Mouse (Mus musculus) forebrain, embryonic 14.5 days (tissue): ENCODE measurements around the gene Ubr4. TPM values are rescaled to one million over a fixed set of nuclear protein-coding genes. Genes with fewer than 3 reads are reported as not detected.
A peak's percentile ranks its signal among the peaks of the same experiment; 100 is the strongest.

Experiments
- ATAC-seq: fragments of 200-750 bp; cut with Nextera tagmentation; 2 replicates; pipeline ENCODE4 v1.8.0; 2017; ENCODE audit warnings: mild to moderate bottlenecking, moderate library complexity
- DNase-seq: peaks from one replicate; pipeline ENCODE4 v3.0.0-alpha.2; 2015; ENCODE audit warnings: low spot score
- H3K27ac ChIP-seq: fragments of 300-500 bp; sonication (generic); 2 replicates; pipeline ENCODE4 v1.5.1; 2014; ENCODE audit warnings: low read depth, mild to moderate bottlenecking, control low read depth, low read length, moderate library complexity
- H3K27me3 ChIP-seq: fragments of 300-500 bp; sonication (generic); replicated peaks from 2 replicates; pipeline ENCODE4 v1.6.1; 2014; ENCODE audit warnings: low read length, control low read depth, mixed read lengths; ENCODE audit not compliant: control insufficient read depth, insufficient read depth
- H3K36me3 ChIP-seq: fragments of 300-500 bp; sonication (generic); 2 replicates; pipeline ENCODE4 v1.6.1; 2014; ENCODE audit warnings: low read length, control low read depth; ENCODE audit not compliant: control insufficient read depth, insufficient read depth
- H3K4me1 ChIP-seq: fragments of 300-500 bp; sonication (generic); 2 replicates; pipeline ENCODE4 v1.6.1; 2014; ENCODE audit warnings: antibody characterized with exemption, low read length, control low read depth; ENCODE audit not compliant: control insufficient read depth, insufficient read depth
- H3K4me2 ChIP-seq: fragments of 300-500 bp; sonication (generic); 2 replicates; pipeline ENCODE4 v1.6.1; 2014; ENCODE audit warnings: mild to moderate bottlenecking, control low read depth, low read length
- H3K4me3 ChIP-seq: fragments of 300-500 bp; sonication (generic); 2 replicates; pipeline ENCODE4 v1.5.1; 2014; ENCODE audit warnings: low read depth, low read length, control low read depth
- H3K9ac ChIP-seq: fragments of 300-500 bp; sonication (generic); 2 replicates; pipeline ENCODE4 v1.6.1; 2014; ENCODE audit warnings: mild to moderate bottlenecking, low read length, control low read depth, moderate library complexity
- H3K9me3 ChIP-seq: fragments of 300-500 bp; sonication (generic); replicated peaks from 2 replicates; pipeline ENCODE4 v1.6.1; 2016; ENCODE audit warnings: low read length, control low read depth, mixed read lengths; ENCODE audit not compliant: control insufficient read depth
- WGBS: fragments of 180-500 bp; shearing (Covaris S2); extraction: QIAGEN DNeasy Blood & Tissue Kit; methylation state at CpG from one replicate; pipeline ENCODE4 v1.1.7; 2014; 5-methylcytosine and 5-hydroxymethylcytosine counted together
- polyA plus RNA-seq: library from polyadenylated mRNA; unstranded; fragments of >200 nt; fragmentation: Nextera tagmentation; extraction: Ambion mirVana; gene quantifications from 2 replicates; pipeline ENCODE4 v1.2.1, GENCODE M21; 2014

Gene Ubr4
- 51.3 and 71.4 TPM in 2 replicates for polyA plus RNA-seq

DNA sequence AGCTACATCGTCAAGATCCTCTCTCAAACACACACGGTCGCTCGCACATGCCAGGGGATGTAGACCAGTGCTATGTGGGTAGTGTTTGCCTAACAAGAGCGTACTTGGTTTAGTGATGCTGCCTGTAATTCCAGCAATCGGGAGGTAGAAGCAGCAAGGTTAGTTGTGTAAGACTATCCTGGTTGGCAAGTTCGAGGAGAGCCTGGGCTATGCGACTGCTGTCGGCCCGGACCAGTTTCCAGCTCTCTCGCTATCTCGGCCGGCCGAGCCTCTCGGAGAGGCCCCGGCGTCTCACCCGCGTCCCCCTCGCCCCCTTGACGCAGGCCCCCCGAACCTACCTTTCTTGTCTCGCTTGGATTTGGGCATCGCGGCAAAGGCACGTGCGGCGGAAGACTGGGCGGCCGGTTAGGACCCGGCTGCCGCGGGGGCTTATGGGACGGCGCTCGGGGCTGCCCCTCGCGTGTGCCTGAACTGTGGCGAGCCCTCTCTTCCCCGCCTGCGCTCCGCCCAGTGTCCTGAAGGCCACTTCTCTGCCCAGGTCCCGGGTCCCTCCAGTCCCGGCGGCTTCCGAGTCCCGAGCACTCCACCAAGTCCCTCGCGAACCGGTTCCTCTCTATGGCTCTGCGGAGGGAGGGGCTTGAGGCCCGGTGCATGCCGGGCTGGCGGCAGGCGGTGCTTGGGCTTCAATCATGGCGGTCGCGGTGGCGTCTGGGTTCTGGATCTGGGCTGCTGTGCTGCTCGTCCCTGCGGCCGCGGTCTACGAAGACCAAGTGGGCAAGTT lies at the start of gene Ubr4, which contains the start of the genes Mrto4 and Emc1:
Gene Ubr4 (plus strand): TSS at position 679 of the 781 bp plus-strand sequence.
Gene Mrto4 (minus strand): TSS at position 646 of the 781 bp plus-strand sequence.
Gene Emc1 (plus strand): TSS at position 657 of the 781 bp plus-strand sequence.
- DNase-seq = peak; percentile 91
- H3K27ac ChIP-seq = peak within 1 kb of the TSS; percentile 95
- H3K36me3 ChIP-seq = peaks cover 47% of the 10 kb centered on the region
- H3K9me3 ChIP-seq = no peaks in the 10 kb centered on the region
- peak; percentile 99 for ATAC-seq
- no peaks in the 10 kb centered on the region for H3K27me3 ChIP-seq
- peak within 1 kb of the TSS; percentile 98 for H3K4me2 ChIP-seq
- H3K4me1 ChIP-seq = peaks cover 10% of the 10 kb centered on the region
- peak within 1 kb of the TSS; percentile 83 for H3K4me3 ChIP-seq
- WGBS = under 1% methylated on average over 60 of the region's 64 CpGs
- H3K9ac ChIP-seq = peak within 1 kb of the TSS; percentile 87

DNA sequence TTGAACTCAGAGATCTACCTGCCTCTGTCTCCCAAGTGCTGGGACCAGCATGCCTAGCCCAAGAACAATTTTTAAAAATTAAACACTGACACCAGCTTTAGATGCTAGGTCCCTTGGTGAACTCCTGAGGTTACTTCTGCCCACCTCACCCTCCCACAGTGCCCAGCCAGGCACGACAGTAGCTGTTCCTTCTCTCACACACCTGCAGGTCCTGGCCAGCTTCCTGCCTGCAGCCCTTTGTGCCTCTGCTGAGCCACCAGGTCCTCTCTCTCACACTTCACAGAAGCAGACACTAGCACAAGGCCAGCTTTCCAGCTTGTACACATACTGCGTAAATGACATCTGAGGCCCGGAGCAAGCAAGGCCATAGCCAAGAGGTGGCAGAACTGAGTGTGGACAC lies 46.9 kb upstream of the Ubr4 start:
- ATAC-seq (no peak), DNase-seq (no peak)
- Histone ChIP-seq H3K36me3 (peaks cover 24% of the 10 kb centered on the region), H3K4me1 (peaks cover 5% of the 10 kb centered on the region), H3K27ac (no peak overlapping the region), H3K9ac (no peak overlapping the region), H3K9me3 (no peaks in the 10 kb centered on the region), H3K27me3 (no peaks in the 10 kb centered on the region), H3K4me3 (no peak overlapping the region), H3K4me2 (no peak overlapping the region)
- 96% methylated on average over 3 of the region's 3 CpGs for WGBS

DNA sequence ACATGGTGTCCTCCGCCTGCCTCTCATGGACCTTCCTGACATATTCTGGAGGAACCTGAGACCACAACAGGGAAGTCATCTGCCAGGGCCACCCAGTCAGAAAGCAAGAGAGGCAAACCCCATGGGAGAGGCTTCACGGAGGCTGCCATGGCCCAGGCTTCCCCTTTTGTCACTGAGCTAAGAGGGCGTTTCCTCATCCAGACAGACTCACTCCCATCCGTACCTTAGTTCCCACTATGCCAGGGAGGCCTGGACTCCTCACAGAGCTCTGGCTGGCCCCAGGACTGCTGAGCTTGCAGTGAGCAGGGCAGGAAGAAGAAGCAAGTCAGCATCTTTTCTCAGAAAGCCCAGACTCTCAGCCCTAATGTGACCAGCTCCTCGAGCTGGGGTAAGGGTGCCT lies 44.5 kb upstream of the Ubr4 start:
- Histone ChIP-seq H3K27me3 (no peaks in the 10 kb centered on the region), H3K4me3 (no peak overlapping the region), H3K4me1 (peaks cover 14% of the 10 kb centered on the region), H3K27ac (no peak overlapping the region), H3K36me3 (peaks cover 3% of the 10 kb centered on the region; the same call in 1 of the 2 replicates), H3K4me2 (no peak overlapping the region), H3K9me3 (no peaks in the 10 kb centered on the region), H3K9ac (no peak overlapping the region)
- 82% methylated on average over 5 of the region's 5 CpGs for WGBS
- DNase-seq (no peak), ATAC-seq (no peak)

DNA sequence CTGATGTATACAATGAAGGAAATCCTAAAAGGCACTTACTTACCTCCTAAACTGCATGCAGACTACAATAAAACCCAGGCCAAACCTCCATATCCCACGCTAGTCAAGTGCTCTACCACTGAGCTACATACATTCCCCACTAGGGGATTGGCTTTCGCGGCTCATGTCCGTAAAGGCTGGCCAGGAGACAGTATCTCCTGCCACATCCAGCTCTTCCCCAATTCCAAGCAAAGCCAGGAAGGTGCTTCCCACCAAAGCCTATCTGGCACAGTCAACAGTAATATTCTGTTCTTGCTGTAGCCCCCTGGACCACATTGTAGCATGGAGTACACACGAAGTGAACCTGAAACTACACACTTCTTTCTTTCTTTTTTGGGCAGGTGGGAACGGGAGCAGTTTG lies 42.8 kb upstream of the Ubr4 start:
- no peak overlapping the region for H3K27ac ChIP-seq
- no peaks in the 10 kb centered on the region for H3K27me3 ChIP-seq
- H3K4me1 ChIP-seq = peaks cover 14% of the 10 kb centered on the region
- no peaks in the 10 kb centered on the region for H3K9me3 ChIP-seq
- H3K4me2 ChIP-seq = peak overlapping the region; percentile 95
- peaks cover 8% of the 10 kb centered on the region; the same call in 1 of the 2 replicates for H3K36me3 ChIP-seq
- no peak for DNase-seq
- peak overlapping the region; percentile 84 for H3K4me3 ChIP-seq
- no peak for ATAC-seq
- peak overlapping the region; percentile 87 for H3K9ac ChIP-seq
- 20% methylated on average over 6 of the region's 6 CpGs for WGBS

DNA sequence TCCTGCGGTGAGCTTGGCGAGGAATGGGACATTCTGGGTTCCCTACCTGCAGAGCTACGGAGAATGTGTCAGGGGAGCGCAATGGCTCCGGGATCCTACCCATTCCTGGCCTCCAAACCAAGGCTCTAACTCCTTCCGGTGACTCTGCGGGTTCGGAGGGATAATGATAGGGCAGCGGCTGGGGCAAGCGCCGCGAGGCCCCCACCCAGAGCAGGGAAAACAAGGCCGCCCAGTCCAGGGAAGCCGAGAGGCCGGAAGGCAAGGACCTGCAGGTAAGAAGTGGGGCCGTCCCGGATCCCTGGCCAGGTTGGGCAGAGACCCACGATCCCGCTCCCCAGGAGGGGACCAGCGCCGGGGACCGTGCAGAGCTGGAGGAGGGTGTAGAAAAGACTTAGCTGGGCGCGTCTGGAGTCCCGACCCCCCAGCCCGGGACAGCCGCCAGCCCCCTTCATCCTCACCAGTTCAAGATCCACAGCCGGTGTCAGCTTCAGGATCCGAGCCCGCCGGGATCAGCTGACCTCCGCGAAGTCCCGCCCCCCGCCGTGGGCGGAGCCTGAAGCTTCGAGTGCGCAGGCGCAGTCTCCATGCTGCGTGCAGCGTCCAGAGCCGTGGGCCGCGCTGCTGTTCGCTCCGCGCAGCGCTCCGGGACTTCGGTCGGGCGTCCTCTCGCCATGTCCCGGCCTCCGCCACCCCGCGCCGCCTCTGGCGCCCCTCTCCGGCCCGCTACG lies 42.1 kb upstream of the Ubr4 start, which contains the start of the genes Pqlc2 and Akr7a5:
Gene Pqlc2 (minus strand): TSS at position 538 of the 728 bp plus-strand sequence.
Gene Akr7a5 (plus strand): TSS at position 574 of the 728 bp plus-strand sequence.
- peaks cover 14% of the 10 kb centered on the region for H3K4me1 ChIP-seq
- ATAC-seq (peak; percentile 91), DNase-seq (peak; percentile 97)
- H3K27me3 ChIP-seq = no peaks in the 10 kb centered on the region
- H3K4me2 ChIP-seq = peak within 1 kb of the TSS; percentile 95
- peak within 1 kb of the TSS; percentile 87 for H3K9ac ChIP-seq
- H3K27ac ChIP-seq = 0 out of 2 replicates have a peak within 1 kb of the TSS, but pooled peaks have one; percentile 33
- peak within 1 kb of the TSS; percentile 84 for H3K4me3 ChIP-seq
- WGBS = under 1% methylated on average over 54 of the region's 63 CpGs
- peaks cover 12% of the 10 kb centered on the region for H3K36me3 ChIP-seq
- H3K9me3 ChIP-seq = no peaks in the 10 kb centered on the region

DNA sequence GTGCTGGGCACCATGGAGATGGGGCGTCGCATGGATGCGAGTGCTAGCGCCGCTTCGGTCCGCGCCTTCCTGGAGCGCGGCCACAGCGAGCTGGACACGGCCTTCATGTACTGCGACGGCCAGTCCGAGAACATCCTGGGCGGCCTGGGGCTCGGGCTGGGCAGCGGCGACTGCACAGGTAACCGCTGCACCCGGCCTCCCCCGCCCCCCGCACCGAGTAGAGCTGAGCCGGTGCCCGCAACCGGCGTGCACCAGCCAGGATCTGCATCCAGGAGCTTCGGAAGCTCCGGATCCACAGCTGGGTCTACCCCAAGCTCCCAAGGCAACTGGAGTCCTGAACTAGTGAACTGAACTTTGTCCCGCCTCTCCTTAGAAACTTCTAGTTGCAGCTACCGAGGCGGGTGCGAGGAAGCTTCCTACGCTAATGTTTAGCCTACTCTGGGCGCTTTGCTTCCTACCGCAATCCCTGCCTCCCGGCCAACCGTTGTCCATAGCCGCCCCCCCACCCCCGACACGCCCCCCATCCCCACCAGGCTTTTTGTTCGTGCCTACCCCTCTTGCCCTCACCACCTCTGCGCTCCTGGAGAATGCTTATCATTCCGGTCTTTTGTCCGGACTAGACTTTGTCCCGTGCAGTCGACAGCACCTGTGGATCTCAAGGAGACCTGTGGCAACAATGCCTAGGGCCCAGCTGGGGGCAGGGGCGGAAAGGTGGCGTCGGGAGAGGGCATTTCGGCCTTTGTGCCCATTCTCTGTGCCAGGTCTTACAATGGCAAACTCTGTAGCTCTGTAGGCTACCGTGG lies 41.3 kb upstream of the Ubr4 start:
- Histone ChIP-seq H3K4me2 (peak overlapping the region; percentile 95), H3K9ac (peak overlapping the region; percentile 87), H3K27me3 (no peaks in the 10 kb centered on the region), H3K9me3 (no peaks in the 10 kb centered on the region), H3K36me3 (peaks cover 16% of the 10 kb centered on the region), H3K4me1 (peaks cover 14% of the 10 kb centered on the region), H3K4me3 (peak overlapping the region; percentile 84), H3K27ac (0 out of 2 replicates have a peak overlapping the region, but pooled peaks have one; percentile 33)
- DNase-seq (peak; percentile 44), ATAC-seq (peak; percentile 76; the same call in 1 of the 2 replicates)
- under 1% methylated on average over 53 of the region's 53 CpGs for WGBS

DNA sequence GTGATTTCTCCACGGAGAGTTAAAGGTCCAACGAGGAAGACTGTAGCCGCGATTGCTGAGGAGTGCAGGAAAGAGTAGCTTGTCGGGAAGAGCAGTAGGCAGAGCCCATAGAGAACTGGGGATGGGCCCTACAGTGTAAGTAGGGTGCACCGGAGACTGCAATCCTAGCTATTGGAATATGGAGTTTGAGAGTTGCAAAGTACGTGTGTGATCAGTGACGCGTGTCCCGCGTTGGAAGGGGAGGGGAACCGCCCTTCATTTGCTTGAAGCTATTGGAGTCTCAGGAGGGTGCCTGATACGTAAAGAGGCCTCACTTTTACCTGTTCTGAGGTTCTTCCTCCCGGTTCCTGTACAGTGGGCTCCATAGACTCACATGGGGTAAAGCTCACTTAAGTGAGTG lies 40.7 kb upstream of the Ubr4 start:
- H3K4me3 ChIP-seq = peak overlapping the region; percentile 84
- peak overlapping the region; percentile 87 for H3K9ac ChIP-seq
- H3K27me3 ChIP-seq = no peaks in the 10 kb centered on the region
- peaks cover 14% of the 10 kb centered on the region for H3K4me1 ChIP-seq
- no peak overlapping the region for H3K27ac ChIP-seq
- no peaks in the 10 kb centered on the region for H3K9me3 ChIP-seq
- WGBS = 16% methylated on average over 14 of the region's 14 CpGs
- H3K4me2 ChIP-seq = peak overlapping the region; percentile 95
- no peak for DNase-seq
- peaks cover 18% of the 10 kb centered on the region for H3K36me3 ChIP-seq
- no peak for ATAC-seq

DNA sequence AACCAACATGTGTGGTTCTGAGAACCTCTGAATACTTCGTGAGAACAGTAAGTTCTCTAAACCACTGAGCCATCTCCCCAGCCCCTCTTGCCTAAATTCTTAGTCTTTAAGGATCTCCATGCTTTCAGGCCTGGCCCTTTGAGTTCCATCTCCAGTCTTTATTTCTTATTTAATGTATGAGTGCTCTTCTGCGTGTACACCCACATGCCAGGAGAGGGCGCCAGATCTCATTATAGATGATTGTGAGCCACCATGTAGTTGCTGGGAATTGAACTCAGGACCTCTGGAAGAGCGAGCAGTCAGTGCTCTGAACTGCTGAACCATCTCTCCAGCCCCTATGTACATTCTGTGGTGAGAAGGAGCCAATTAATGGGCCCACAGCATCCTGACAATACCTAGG lies 39.8 kb upstream of the Ubr4 start:
- ATAC-seq (no peak), DNase-seq (peak; percentile 46)
- Histone ChIP-seq H3K4me2 (no peak overlapping the region), H3K4me1 (peaks cover 14% of the 10 kb centered on the region), H3K27ac (no peak overlapping the region), H3K4me3 (no peak overlapping the region), H3K36me3 (peaks cover 28% of the 10 kb centered on the region), H3K9ac (no peak overlapping the region), H3K27me3 (no peaks in the 10 kb centered on the region), H3K9me3 (no peaks in the 10 kb centered on the region)
- WGBS = 53% methylated on average over 4 of the region's 4 CpGs
